Mouse (Mus musculus): ENCODE results near the gene Ufsp1.

- TF ChIP-seq POLR2A (IDR thresholded peaks at IDR 0.05; ENCODE audit: borderline replicate concordance, low read depth, low read length) (no peak), CTCF (IDR thresholded peaks at IDR 0.05; ENCODE audit: low read depth, low read length) (no peak)
Observed at GRCm38 (mm10) chr5:137315084-137315903, 20.9 kb downstream of the Ufsp1 start.

All from bone marrow macrophage, adult 2 months (primary cell).